Mouse (Mus musculus): ENCODE data around the gene Slc34a3.

The Slc34a3 gene

GRCm38 (mm10) chr2:25207593-25207992 is 26.6 kb downstream of the Slc34a3 start:
- no peaks in the 10 kb centered on the region for H3K9me3 ChIP-seq (ENCODE audit: low read length)
- H3K36me3 ChIP-seq (ENCODE audit: insufficient read depth, low read length), result peaks cover 79% of the 10 kb centered on the region
- 0 out of 2 replicates have a peak, but pooled peaks cover 5% of the 10 kb centered on the region for H3K27me3 ChIP-seq (ENCODE audit: insufficient read depth, low read length)
- H3K4me1 ChIP-seq (replicated peaks; ENCODE audit: low read depth, low read length), result peaks cover 33% of the 10 kb centered on the region
- H3K4me3 ChIP-seq (replicated peaks; ENCODE audit: low read length), result no peak overlapping the region
- TF ChIP-seq NANOG (IDR thresholded peaks at IDR 0.05; ENCODE audit: borderline replicate concordance, low read length) (no peak), CTCF (conservative IDR thresholded peaks at IDR 0.05; ENCODE audit: low read length) (no peak), POU5F1 (IDR thresholded peaks at IDR 0.05; ENCODE audit: borderline replicate concordance, low read length) (no peak)

- no peaks in the 10 kb centered on the region for H3K9me3 ChIP-seq (ENCODE audit: low read length)
- no peak overlapping the region for H3K4me3 ChIP-seq (replicated peaks; ENCODE audit: low read length)
- H3K27me3 ChIP-seq (ENCODE audit: insufficient read depth, low read length), result no peaks in the 10 kb centered on the region
- H3K36me3 ChIP-seq (ENCODE audit: insufficient read depth, low read length), result peaks cover 100% of the 10 kb centered on the region
- H3K4me1 ChIP-seq (replicated peaks; ENCODE audit: low read depth, low read length), result peaks cover 24% of the 10 kb centered on the region
- TF ChIP-seq CTCF (conservative IDR thresholded peaks at IDR 0.05; ENCODE audit: low read length), result no peak
- no peak for TF ChIP-seq POU5F1 (IDR thresholded peaks at IDR 0.05; ENCODE audit: borderline replicate concordance, low read length)
- TF ChIP-seq NANOG (IDR thresholded peaks at IDR 0.05; ENCODE audit: borderline replicate concordance, low read length), result no peak
Observed at GRCm38 (mm10) chr2:25203631-25204214, 30.4 kb downstream of the Slc34a3 start.

GRCm38 (mm10) chr2:25200631-25201030 is 33.5 kb downstream of the Slc34a3 start:
- no peak overlapping the region for H3K4me3 ChIP-seq (replicated peaks; ENCODE audit: low read length)
- TF ChIP-seq CTCF (conservative IDR thresholded peaks at IDR 0.05; ENCODE audit: low read length) (no peak), NANOG (IDR thresholded peaks at IDR 0.05; ENCODE audit: borderline replicate concordance, low read length) (no peak), POU5F1 (IDR thresholded peaks at IDR 0.05; ENCODE audit: borderline replicate concordance, low read length) (no peak)
- peaks cover 77% of the 10 kb centered on the region for H3K36me3 ChIP-seq (ENCODE audit: insufficient read depth, low read length)
- H3K27me3 ChIP-seq (ENCODE audit: insufficient read depth, low read length), result no peaks in the 10 kb centered on the region
- no peaks in the 10 kb centered on the region for H3K9me3 ChIP-seq (ENCODE audit: low read length)
- H3K4me1 ChIP-seq (replicated peaks; ENCODE audit: low read depth, low read length), result peaks cover 41% of the 10 kb centered on the region

- TF ChIP-seq NANOG (IDR thresholded peaks at IDR 0.05; ENCODE audit: borderline replicate concordance, low read length) (no peak), CTCF (conservative IDR thresholded peaks at IDR 0.05; ENCODE audit: low read length) (no peak), POU5F1 (IDR thresholded peaks at IDR 0.05; ENCODE audit: borderline replicate concordance, low read length) (no peak)
- no peak overlapping the region for H3K4me3 ChIP-seq (replicated peaks; ENCODE audit: low read length)
- H3K27me3 ChIP-seq (ENCODE audit: insufficient read depth, low read length), result peaks cover 8% of the 10 kb centered on the region
- peaks cover 61% of the 10 kb centered on the region for H3K36me3 ChIP-seq (ENCODE audit: insufficient read depth, low read length)
- H3K9me3 ChIP-seq (ENCODE audit: low read length), result no peaks in the 10 kb centered on the region
- peaks cover 68% of the 10 kb centered on the region for H3K4me1 ChIP-seq (replicated peaks; ENCODE audit: low read depth, low read length)
Observed at GRCm38 (mm10) chr2:25197946-25198345, 36.2 kb downstream of the Slc34a3 start.

- peaks cover 70% of the 10 kb centered on the region for H3K4me1 ChIP-seq (replicated peaks; ENCODE audit: low read depth, low read length)
- peaks cover 54% of the 10 kb centered on the region for H3K36me3 ChIP-seq (ENCODE audit: insufficient read depth, low read length)
- TF ChIP-seq CTCF (conservative IDR thresholded peaks at IDR 0.05; ENCODE audit: low read length) (no peak), POU5F1 (IDR thresholded peaks at IDR 0.05; ENCODE audit: borderline replicate concordance, low read length) (no peak), NANOG (IDR thresholded peaks at IDR 0.05; ENCODE audit: borderline replicate concordance, low read length) (no peak)
- H3K27me3 ChIP-seq (ENCODE audit: insufficient read depth, low read length), result peaks cover 8% of the 10 kb centered on the region
- peak overlapping the region; percentile 81 for H3K4me3 ChIP-seq (replicated peaks; ENCODE audit: low read length)
- H3K9me3 ChIP-seq (ENCODE audit: low read length), result no peaks in the 10 kb centered on the region
Observed at GRCm38 (mm10) chr2:25197191-25197590, 37.0 kb downstream of the Slc34a3 start.

DNA sequence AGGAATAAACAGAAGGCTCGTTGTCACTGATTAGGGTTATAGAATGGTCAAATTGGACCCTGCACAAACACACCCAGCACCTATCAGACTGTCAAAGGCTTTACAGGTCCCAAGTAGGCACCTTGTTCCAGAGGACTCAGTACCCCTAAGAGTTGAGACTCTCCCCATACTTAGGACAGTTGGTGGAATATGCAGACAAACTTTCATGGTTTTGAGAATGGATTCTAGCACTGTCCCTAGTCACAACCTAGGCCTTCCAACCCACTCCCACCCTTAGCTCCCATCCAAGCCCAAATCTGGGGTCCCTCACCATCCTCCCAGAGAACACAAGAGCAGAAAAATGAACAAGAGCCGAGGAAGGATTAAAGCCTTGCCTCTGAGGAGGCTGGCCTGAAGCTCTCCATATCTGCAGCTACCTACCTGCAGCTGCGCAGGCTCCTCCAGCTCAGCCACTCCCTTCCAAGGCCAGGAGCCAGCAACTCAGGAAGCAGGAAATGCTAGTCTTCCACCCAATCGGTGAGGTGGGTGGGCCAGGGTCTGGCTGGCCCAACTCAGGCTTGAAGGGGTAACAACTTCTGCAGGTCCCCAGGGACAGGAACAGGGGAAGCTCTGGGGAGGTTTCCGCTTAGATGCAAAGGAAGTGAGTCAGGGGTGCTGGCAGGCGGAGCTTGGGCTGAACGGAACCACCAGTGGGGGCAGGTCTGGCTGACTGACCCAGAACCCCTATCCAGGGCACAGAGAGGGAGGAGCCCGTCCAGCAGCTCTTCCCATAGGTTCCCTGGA is 37.8 kb downstream of the Slc34a3 start, which contains the start of gene Tor4a:
Gene Tor4a, minus strand, starts transcription at position 715 of the 783 bp plus-strand sequence.
- Histone ChIP-seq H3K36me3 (ENCODE audit: insufficient read depth, low read length) (peaks cover 46% of the 10 kb centered on the region), H3K9me3 (ENCODE audit: low read length) (no peaks in the 10 kb centered on the region), H3K4me1 (replicated peaks; ENCODE audit: low read depth, low read length) (peaks cover 70% of the 10 kb centered on the region), H3K4me3 (replicated peaks; ENCODE audit: low read length) (peak within 1 kb of the TSS; percentile 81), H3K27me3 (ENCODE audit: insufficient read depth, low read length) (peaks cover 8% of the 10 kb centered on the region)
- TF ChIP-seq POU5F1 (IDR thresholded peaks at IDR 0.05; ENCODE audit: borderline replicate concordance, low read length), result no peak
- TF ChIP-seq NANOG (IDR thresholded peaks at IDR 0.05; ENCODE audit: borderline replicate concordance, low read length), result no peak
- no peak for TF ChIP-seq CTCF (conservative IDR thresholded peaks at IDR 0.05; ENCODE audit: low read length)

GRCm38 (mm10) chr2:25195211-25196156 is 38.7 kb downstream of the Slc34a3 start:
- Histone ChIP-seq H3K36me3 (ENCODE audit: insufficient read depth, low read length) (peaks cover 37% of the 10 kb centered on the region), H3K9me3 (ENCODE audit: low read length) (no peaks in the 10 kb centered on the region), H3K4me3 (replicated peaks; ENCODE audit: low read length) (peak overlapping the region; percentile 81), H3K4me1 (replicated peaks; ENCODE audit: low read depth, low read length) (peaks cover 68% of the 10 kb centered on the region), H3K27me3 (ENCODE audit: insufficient read depth, low read length) (peaks cover 8% of the 10 kb centered on the region)
- TF ChIP-seq NANOG (IDR thresholded peaks at IDR 0.05; ENCODE audit: borderline replicate concordance, low read length), result no peak
- TF ChIP-seq POU5F1 (IDR thresholded peaks at IDR 0.05; ENCODE audit: borderline replicate concordance, low read length), result no peak
- no peak for TF ChIP-seq CTCF (conservative IDR thresholded peaks at IDR 0.05; ENCODE audit: low read length)
